Mouse (Mus musculus): ENCODE measurements around the gene Iqck. TPM values are rescaled to one million over a fixed set of nuclear protein-coding genes. Genes with fewer than 3 reads are reported as not detected.

The Iqck gene
- total RNA-seq, 1 experiment from 2014 or later: 2.4 TPM

DNA sequence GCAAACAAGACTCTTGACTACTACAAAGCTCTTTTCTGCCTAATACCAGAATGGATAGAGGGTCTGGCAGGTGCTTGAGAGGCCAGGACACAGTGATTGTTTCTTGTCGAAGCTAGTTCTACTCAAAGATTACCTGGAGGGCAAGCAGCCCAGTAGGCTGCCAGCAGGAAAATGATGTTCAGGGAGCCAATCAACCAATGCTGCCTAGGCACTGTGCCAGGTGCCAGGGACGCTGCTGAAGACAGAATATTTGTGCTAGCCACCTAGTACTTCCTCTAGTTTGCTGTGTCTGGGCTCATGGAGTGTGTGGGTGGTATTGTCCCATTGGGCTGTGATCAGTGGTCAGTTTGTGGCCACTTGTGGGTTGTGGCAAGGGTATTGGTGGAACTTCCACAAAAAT, 146.9 kb downstream of the Iqck start:
- no peak for ATAC-seq (replicated peaks; ENCODE audit: low read depth, poor library complexity, severe bottlenecking)

GRCm38 (mm10) chr7:119010854-119011529, 155.4 kb downstream of the Iqck start:
- ATAC-seq (replicated peaks; ENCODE audit: low read depth, poor library complexity, severe bottlenecking): peak; percentile 56; the same call in 1 of the 2 replicates

GRCm38 (mm10) chr7:119015736-119016135, 160.2 kb downstream of the Iqck start:
- ATAC-seq (replicated peaks; ENCODE audit: low read depth, poor library complexity, severe bottlenecking): peak; percentile 62; the same call in 1 of the 2 replicates

GRCm38 (mm10) chr7:119019537-119019936, 164.0 kb downstream of the Iqck start:
- peak; percentile 59 for ATAC-seq (replicated peaks; ENCODE audit: low read depth, poor library complexity, severe bottlenecking)

Other genes starting within 250 kb of the Iqck start
- 26.6 and 38.0 TPM in 2 replicates for gene Gde1, start 150.0 kb upstream of the Iqck start, total RNA-seq (2017)
- 26.8 and 33.1 TPM in 2 replicates for gene Ccp110, start 143.2 kb upstream of the Iqck start, total RNA-seq (2017)
- gene Vps35l, start 115.5 kb upstream of the Iqck start, total RNA-seq (2017): 33.3 and 53.9 TPM in 2 replicates
- gene Knop1, start 502 bp downstream of the Iqck start, total RNA-seq (2017): 76.8 and 85.4 TPM in 2 replicates
- gene Gprc5b, start 139.5 kb downstream of the Iqck start, total RNA-seq (2017): 2.2 and 5.3 TPM in 2 replicates